ENCODE assay signal across 24 mouse cellular contexts in the genomic region with DNA sequence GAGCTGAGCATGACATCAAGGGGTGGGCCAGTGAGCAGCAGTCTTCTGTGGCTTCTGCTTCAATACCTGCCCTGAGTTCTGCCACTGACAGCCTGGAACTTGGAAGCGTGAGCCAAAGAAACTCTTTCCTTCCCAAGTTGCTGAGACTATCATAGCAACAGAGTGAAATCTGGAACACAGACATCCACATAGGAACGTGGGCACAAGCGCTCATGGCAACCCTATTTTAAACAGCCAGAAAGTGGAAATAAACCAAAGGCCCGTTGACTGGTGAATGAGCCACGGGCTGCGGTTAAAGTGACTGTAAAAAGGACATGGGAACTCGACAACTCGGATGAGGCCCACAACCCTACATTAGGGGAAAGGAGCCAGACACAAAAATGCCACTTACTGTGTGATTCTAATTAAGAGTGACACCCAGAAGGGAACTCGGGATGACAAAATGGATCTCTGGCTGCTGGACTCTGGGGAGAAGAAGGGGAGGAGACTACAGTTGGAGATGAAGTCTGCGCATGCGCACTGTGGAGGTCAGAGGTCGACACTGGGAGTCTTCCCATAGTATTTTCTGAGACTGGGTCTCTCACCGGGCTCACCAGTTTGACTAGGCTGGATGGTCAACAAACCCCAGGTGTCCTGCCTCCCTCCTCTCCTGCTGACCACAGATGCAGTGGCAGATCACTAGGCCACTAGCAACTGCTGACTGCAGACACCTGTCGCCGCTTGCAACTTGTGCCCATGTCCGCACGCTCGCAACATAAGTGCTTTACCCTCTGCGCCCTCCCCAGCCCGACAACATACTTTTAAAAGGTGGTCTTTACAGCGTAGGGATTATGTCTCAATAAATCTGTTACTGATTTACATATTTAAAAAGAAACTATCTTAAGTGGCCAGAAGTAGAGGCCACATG. TPM values are rescaled to one million over a fixed set of nuclear protein-coding genes. Genes with fewer than 3 reads are reported as not detected.
DNase-seq lines count a peak whose midpoint lies in the region; ATAC-seq and TF ChIP-seq lines count a peak whose summit lies in the region.
"Had no signal": no experiment of that assay in that cellular context is flagged by ENCODE, and none has a peak within 500 bp of the region (broad histone marks: within the 10 kb centered on the region; RNA-seq: fewer than 3 reads in every experiment).

No protein-coding gene starts in this region.

- WGBS in midbrain, embryonic 10.5 days, result 88% methylated on average over 21 of the region's 21 CpGs
- WGBS in kidney, embryonic 15.5 days, result 88% methylated on average over 21 of the region's 21 CpGs
- WGBS in liver, embryonic 12.5 days (ENCODE audit: insufficient replicate concordance), result 79% methylated on average over 21 of the region's 21 CpGs

- no peak overlapping the region for H3K9ac ChIP-seq in kidney, embryonic 15.5 days
- no peak overlapping the region for H3K9ac ChIP-seq in liver, embryonic 12.5 days
- H3K9ac ChIP-seq: forebrain, embryonic 15.5 days; hindbrain, embryonic 15.5 days; midbrain, embryonic 13.5 days; neural tube, embryonic 12.5 days had no signal

- H3K9me3 ChIP-seq in midbrain, embryonic 10.5 days (replicated peaks), result no peaks in the 10 kb centered on the region
- no peaks in the 10 kb centered on the region for H3K9me3 ChIP-seq in kidney, embryonic 15.5 days (replicated peaks)
- no peaks in the 10 kb centered on the region for H3K9me3 ChIP-seq in liver, embryonic 12.5 days (replicated peaks)
- H3K9me3 ChIP-seq: embryonic facial prominence, embryonic 10.5 days; forebrain, embryonic 15.5 days; heart, embryonic 10.5 days; hindbrain, embryonic 15.5 days; midbrain, embryonic 13.5 days; neural tube, embryonic 12.5 days had no signal

- no peak for TF ChIP-seq POLR2A in cortical plate, adult 2 months (IDR thresholded peaks at IDR 0.05; ENCODE audit: extremely low read depth, insufficient read depth, low read length)

- H3K27ac ChIP-seq in cortical plate, adult 2 months (ENCODE audit: insufficient read depth, low read length), result peak overlapping the region; percentile 20; the same call in 1 of the 2 replicates
- no peak overlapping the region for H3K27ac ChIP-seq in midbrain, embryonic 10.5 days (replicated peaks)
- H3K27ac ChIP-seq in kidney, embryonic 15.5 days, result no peak overlapping the region
- no peak overlapping the region for H3K27ac ChIP-seq in liver, embryonic 12.5 days
- H3K27ac ChIP-seq: embryonic facial prominence, embryonic 10.5 days; forebrain, embryonic 15.5 days; gastrocnemius, adult 2 months; heart, embryonic 10.5 days; hindbrain, embryonic 15.5 days; midbrain, embryonic 13.5 days; neural tube, embryonic 12.5 days had no signal

- ATAC-seq in kidney, embryonic 15.5 days (replicated peaks; ENCODE audit: low FRiP score), result no peak
- ATAC-seq in liver, embryonic 12.5 days, result no peak
- ATAC-seq: forebrain, embryonic 15.5 days; midbrain, embryonic 13.5 days had no signal

- H3K4me1 ChIP-seq in cortical plate, adult 2 months (ENCODE audit: control insufficient read depth, insufficient read depth, low read length), result peaks cover 18% of the 10 kb centered on the region
- H3K4me1 ChIP-seq in midbrain, embryonic 10.5 days, result peaks cover 15% of the 10 kb centered on the region; the same call in 1 of the 2 replicates
- H3K4me1 ChIP-seq in kidney, embryonic 15.5 days, result 0 out of 2 replicates have a peak, but pooled peaks cover 3% of the 10 kb centered on the region
- no peaks in the 10 kb centered on the region for H3K4me1 ChIP-seq in liver, embryonic 12.5 days
- H3K4me1 ChIP-seq: hindbrain, embryonic 15.5 days; neural tube, embryonic 12.5 days had no signal

- H3K4me3 ChIP-seq in cortical plate, adult 2 months (ENCODE audit: insufficient read depth, low read length), result no peak overlapping the region
- H3K4me3 ChIP-seq in midbrain, embryonic 10.5 days, result no peak overlapping the region
- H3K4me3 ChIP-seq in kidney, embryonic 15.5 days (replicated peaks), result no peak overlapping the region
- H3K4me3 ChIP-seq in liver, embryonic 12.5 days, result no peak overlapping the region
- H3K4me3 ChIP-seq: embryonic facial prominence, embryonic 10.5 days; forebrain, embryonic 15.5 days; gastrocnemius, adult 2 months; heart, embryonic 10.5 days; hindbrain, embryonic 15.5 days; midbrain, embryonic 13.5 days; neural tube, embryonic 12.5 days had no signal

- intact Hi-C loops in left cerebral cortex, postnatal 14 days (cut with DNase I), result no loop called here
- intact Hi-C loops in left cerebral cortex, postnatal 4 days (cut with DNase I), result no loop called here

- no peak for TF ChIP-seq CTCF in cortical plate, adult 2 months (IDR thresholded peaks at IDR 0.05; ENCODE audit: extremely low read depth, insufficient read depth, low read length)

- H3K27me3 ChIP-seq in midbrain, embryonic 10.5 days (ENCODE audit: low read depth, poor library complexity, severe bottlenecking), result no peaks in the 10 kb centered on the region
- H3K27me3 ChIP-seq in kidney, embryonic 15.5 days, result no peaks in the 10 kb centered on the region
- H3K27me3 ChIP-seq in liver, embryonic 12.5 days (replicated peaks), result 0 out of 2 replicates have a peak, but pooled peaks cover 4% of the 10 kb centered on the region
- H3K27me3 ChIP-seq: forebrain, embryonic 15.5 days; hindbrain, embryonic 15.5 days; midbrain, embryonic 13.5 days; neural tube, embryonic 12.5 days had no signal

- peak; percentile 58 to 84 for DNase-seq in left cerebral cortex, postnatal 14 days (ENCODE audit: low spot score in 2 of 2)
- DNase-seq in left cerebral cortex, postnatal 4 days, result no peak
- peak; percentile 78 for DNase-seq in R1 (ENCODE audit: low read depth, low spot score)
- DNase-seq in right cerebral cortex, postnatal 10 days (ENCODE audit: low spot score in 2 of 2), result peak; percentile 57 to 80
- no peak for DNase-seq in midbrain, embryonic 10.5 days (ENCODE audit: low spot score)
- DNase-seq: adrenal gland, postnatal 36 days; cerebellum, adult 11 months; cerebellum, adult 9-11 months; gastrocnemius, adult 2 months; heart, postnatal 4 days; kidney, adult 2 months; kidney, postnatal 10 days; lung, adult 18-20 months; lung, postnatal 10 days had no signal

- no peaks in the 10 kb centered on the region for H3K36me3 ChIP-seq in midbrain, embryonic 10.5 days
- no peaks in the 10 kb centered on the region for H3K36me3 ChIP-seq in kidney, embryonic 15.5 days
- H3K36me3 ChIP-seq in liver, embryonic 12.5 days, result no peaks in the 10 kb centered on the region
- H3K36me3 ChIP-seq: embryonic facial prominence, embryonic 10.5 days; forebrain, embryonic 15.5 days; heart, embryonic 10.5 days; hindbrain, embryonic 15.5 days; midbrain, embryonic 13.5 days; neural tube, embryonic 12.5 days had no signal

- no peak overlapping the region for H3K4me2 ChIP-seq in kidney, embryonic 15.5 days
- H3K4me2 ChIP-seq in liver, embryonic 12.5 days, result no peak overlapping the region
- H3K4me2 ChIP-seq: forebrain, embryonic 15.5 days; hindbrain, embryonic 15.5 days; liver, embryonic 11.5 days; midbrain, embryonic 13.5 days; neural tube, embryonic 12.5 days had no signal

RNA-seq across cellular contexts. Expression of a gene that starts 58.8 kb away (rescaled TPM):
- total RNA-seq in left cerebral cortex, postnatal 14 days (2021), result 10 to 100 TPM; 33.7 to 38.0 TPM
- 10 to 100 TPM; 12.2 to 13.7 TPM for total RNA-seq in left cerebral cortex, postnatal 4 days (2021)
- polyA plus RNA-seq in cortical plate, adult 2 months (2012; rRNA removed), result 18.9 and 20.5 TPM in 2 replicates
- polyA plus RNA-seq in midbrain, embryonic 10.5 days (2016; fragmentation: Nextera tagmentation; extraction: Ambion mirVana), result 2.8 and 3.1 TPM in 2 replicates
- 4.3 and 5.1 TPM in 2 replicates for polyA plus RNA-seq in kidney, embryonic 15.5 days (2015; fragmentation: Nextera tagmentation; extraction: Ambion mirVana)
- 3.2 and 3.5 TPM in 2 replicates for polyA plus RNA-seq in liver, embryonic 12.5 days (2016; fragmentation: Nextera tagmentation; extraction: Ambion mirVana)

Comparison
In these comparisons a context has a peak if more than half of its experiments do, and no peak if none do; other contexts are left out.
1. DNase-seq: peak in left cerebral cortex, postnatal 14 days (2 of 2), R1 (single experiment) and right cerebral cortex, postnatal 10 days (2 of 2); none in left cerebral cortex, postnatal 4 days (single experiment) and midbrain, embryonic 10.5 days (single experiment).